Mouse (Mus musculus): Measurements from ENCODE around the gene Lmbrd2.
"Not testable (repeated sequence)": the region's sequence is repeated elsewhere in the genome, so short reads cannot be mapped to it uniquely, and the experiment has no call there.

- not testable (repeated sequence) for TF ChIP-seq CTCF (IDR thresholded peaks at IDR 0.05; ENCODE audit: control insufficient read depth, insufficient read depth, insufficient replicate concordance, low read depth, low read length); POLR2A (IDR thresholded peaks at IDR 0.05; ENCODE audit: control insufficient read depth, low read depth, low read length)
Measured at GRCm38 (mm10) chr15:9213026-9213425, 72.7 kb downstream of the Lmbrd2 start.

All from testis, adult 2 months (tissue).